Mouse (Mus musculus) liver, embryonic 14.5 days (tissue): ENCODE data around the gene Casp8ap2.

Experiments
- CTCF ChIP-seq: IDR thresholded peaks from 2 replicates; pipeline ENCODE4 v1.5.1; 2016; ENCODE audit warnings: antibody characterized with exemption, low read depth, control low read depth
- EP300 ChIP-seq: IDR thresholded peaks from 2 replicates; pipeline ENCODE4 v1.6.1; 2016; ENCODE audit warnings: antibody characterized with exemption, low read depth

DNA sequence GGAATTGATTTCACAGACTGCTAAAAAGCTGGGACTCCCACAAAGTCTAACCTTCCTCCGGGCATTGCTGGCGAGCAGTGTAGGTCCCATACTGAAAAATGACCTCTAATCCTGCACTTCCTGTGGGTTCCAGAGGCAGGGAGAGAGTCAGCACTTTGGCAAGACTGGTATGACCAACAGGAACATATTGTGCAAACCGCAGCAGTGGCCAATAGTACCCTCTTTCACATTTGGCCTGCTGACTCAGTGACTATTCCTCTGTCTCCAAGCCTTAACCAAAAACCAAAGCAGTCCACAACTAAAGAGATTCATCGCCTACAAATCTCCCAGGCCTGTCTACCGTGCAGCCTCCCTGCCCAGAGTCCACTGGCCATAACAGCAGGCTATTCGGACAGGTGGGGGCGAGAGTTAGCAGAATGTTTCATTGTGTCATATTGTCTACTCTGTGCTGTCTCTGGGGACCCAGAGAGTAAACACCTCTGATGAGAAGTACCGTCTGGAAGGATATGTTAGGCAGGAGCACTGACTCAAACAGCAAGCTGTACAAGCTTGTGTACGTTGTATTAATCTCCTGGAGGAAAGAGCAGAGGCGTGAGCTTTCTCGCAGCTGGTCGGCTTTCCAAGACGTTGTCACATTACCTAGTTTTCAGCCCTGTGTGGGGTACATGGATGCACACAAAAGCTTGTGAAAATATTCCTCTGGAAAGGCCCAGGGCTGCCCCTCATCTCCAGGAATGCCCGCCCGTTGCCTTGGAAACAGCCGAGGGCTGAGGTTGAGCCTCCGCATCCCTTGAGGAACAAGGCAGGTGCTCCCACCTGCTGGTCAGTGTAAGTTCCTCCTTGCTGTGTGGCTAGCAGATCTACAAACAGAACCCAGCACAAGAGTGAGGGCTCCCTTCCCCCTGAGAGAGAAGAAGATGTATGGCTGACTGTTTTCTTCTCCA, 45.0 kb upstream of the Casp8ap2 start:
- peak; percentile 24; the same call in 1 of the 2 replicates for TF ChIP-seq CTCF
- TF ChIP-seq EP300 = no peak
